Mouse (Mus musculus) bone marrow macrophage, adult 2 months (primary cell): Measurements from ENCODE around the gene Nav1.

Experiments used
- CTCF ChIP-seq: IDR thresholded peaks from 2 replicates; pipeline ENCODE4 v1.5.1; 2012; ENCODE audit warnings: low read depth, mild to moderate bottlenecking, low read length, moderate library complexity
- POLR2A ChIP-seq: IDR thresholded peaks from 2 replicates; pipeline ENCODE4 v1.6.1; 2012; ENCODE audit warnings: mild to moderate bottlenecking, low read depth, low read length, borderline replicate concordance

- TF ChIP-seq CTCF = no peak
- TF ChIP-seq POLR2A = no peak
Observed at GRCm38 (mm10) chr1:135604361-135605052, 2.6 kb downstream of the Nav1 start.
